Mouse (Mus musculus) G1E-ER4 (cell line): ENCODE data around the gene Gemin5. TPM values are rescaled to one million over a fixed set of nuclear protein-coding genes. Genes with fewer than 3 reads are reported as not detected.

Experiments
- GATA1 ChIP-seq: IDR thresholded peaks from one replicate; pipeline ENCODE4 v1.8.0; 2012; ENCODE audit warnings: low read length, inconsistent platforms
- polyA plus RNA-seq: library from polyadenylated mRNA; stranded (reverse); fragments of >175 nt; gene quantifications from 2 replicates; pipeline ENCODE4 v1.2.3, GENCODE M21; 2012

Gemin5 gene
- polyA plus RNA-seq, 1 experiment: 23.5 TPM

DNA sequence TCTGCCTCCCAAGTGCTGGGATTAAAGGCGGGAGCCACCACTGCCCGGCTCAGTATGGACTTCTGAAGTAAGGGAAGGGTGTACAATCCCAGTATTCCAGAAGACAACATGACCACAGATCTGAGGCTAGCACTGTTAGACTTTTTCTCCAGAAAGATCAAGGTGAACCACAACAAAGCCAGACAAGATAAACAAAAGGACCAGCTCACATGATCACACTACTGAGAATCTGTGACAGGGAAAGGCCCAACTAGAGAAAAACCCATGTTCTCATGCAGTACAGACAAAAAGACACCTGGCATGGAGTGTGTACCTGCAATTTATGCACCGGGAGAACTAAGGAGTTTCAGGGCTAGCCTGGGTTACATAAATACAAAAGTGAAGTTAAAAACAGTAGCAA lies 36.3 kb downstream of the Gemin5 start:
- no peak for TF ChIP-seq GATA1

DNA sequence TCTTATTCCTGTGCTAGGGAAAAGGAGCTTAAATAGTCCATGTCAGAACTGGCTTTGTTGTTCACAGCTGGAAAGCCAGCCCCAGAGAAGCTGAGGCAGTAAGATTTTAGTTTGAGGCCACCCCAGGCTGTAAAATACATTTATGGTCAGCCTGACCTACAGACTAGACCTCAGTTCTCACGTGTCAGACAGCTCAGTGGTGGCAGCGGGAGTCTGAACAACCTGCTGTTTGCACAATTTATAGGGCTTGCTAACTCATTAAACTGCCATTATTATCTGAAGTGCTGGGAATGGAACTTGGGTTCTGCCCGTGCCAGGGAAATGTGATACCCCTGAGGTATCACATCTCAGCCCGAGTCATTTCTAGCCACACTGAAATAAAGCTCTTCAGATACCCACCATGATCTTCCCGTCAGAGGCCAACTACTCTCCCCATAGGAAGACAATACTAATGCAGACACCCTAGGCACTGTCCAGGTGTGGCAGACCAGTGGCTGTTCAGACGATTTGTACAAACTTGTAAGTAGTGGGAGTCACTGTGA lies 39.0 kb downstream of the Gemin5 start:
- TF ChIP-seq GATA1: no peak

DNA sequence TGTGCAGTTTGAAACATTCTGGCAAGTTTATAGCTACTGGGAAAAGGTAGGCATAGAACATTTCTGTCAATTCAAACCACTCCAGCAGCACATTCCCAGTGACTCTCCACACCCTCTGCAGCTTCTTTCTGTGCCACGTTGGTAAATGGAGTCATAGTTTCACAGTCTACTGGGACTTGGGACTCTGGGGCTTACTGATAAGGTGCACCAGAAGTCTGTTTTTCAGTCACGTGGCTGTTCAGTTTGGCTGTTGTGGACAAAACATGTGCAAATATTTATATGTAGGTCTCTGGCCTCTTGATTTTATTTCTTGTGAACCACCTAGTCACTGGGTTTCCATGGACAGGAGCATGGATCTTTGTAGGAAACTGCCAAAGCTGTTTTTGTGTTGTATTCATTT lies 40.8 kb downstream of the Gemin5 start:
- TF ChIP-seq GATA1: no peak

DNA sequence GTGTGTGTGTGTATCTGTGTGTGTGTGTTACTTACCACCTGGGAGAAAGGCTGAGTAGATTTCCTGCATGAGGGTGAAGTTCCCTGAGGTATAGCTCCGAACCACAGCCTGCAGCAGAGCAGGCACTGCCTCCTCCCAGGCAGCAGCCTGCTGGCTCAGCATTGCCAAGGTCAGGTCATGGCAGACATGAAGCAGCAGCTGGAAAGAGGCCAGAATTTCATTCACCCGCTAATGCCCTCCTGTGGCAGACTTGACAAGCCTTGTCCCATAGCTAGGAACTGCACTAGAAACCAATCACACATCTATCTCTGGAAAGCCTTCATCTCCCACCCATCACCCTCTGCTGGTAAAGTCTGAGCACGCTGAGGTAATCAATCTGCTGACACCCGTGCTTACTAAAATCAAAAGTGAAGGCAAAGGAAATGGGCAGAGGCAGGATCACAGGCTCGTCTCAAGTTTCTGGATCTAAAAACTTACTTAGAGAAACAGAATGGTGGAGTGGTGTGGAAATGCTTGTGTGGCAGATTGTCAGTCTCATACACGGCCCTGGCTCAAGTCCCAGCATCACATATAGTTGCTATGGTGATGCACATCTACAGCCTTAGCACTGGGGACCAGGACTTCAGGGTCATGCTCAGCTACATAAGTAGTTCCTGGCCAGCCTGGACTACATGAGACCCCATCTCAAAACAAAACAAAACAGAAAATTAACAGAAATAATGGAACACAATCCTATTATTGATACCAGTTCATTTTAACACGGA lies 41.8 kb downstream of the Gemin5 start:
- TF ChIP-seq GATA1: no peak

DNA sequence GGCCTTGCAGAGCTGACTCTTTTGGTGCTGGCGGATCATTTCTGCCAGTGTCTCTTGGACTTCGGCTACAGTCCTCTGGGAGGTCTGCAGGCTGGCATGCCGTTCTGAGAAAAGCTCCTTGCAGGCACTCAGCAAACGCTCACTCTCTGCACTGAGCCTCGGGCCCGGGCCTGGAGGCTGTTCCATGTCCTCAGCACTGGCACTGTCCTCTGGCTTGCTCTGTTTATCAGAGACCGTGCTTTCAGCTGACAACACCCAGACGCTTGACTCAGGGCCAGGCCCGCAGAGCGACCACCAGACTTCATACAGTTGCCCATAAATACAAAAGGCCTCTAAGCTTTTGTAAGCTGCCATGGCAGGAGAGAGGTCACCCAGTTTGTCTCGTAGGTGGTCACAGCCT lies 43.3 kb downstream of the Gemin5 start:
- TF ChIP-seq GATA1: no peak

GRCm38 (mm10) chr11:58123711-58124110 lies 44.6 kb downstream of the Gemin5 start:
- no peak for TF ChIP-seq GATA1

DNA sequence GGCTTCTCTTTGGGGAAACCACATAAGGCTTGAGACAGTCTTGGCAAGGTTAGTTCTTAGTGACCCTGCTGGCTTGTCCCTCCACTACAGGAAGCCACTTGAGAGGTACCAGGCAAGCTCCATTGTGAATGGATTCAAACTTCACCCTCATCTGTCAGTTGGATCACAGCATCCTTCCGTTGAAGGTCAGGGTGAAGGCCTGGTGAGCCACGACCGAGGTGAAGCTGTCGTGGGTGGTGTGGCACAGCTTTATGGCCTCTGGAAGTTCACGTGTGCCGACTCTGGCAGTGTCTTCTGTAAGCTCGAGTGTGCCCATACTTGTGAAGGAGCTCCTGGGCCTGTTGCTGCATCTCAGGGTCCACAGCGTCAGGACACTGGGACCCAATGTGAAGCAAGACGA lies 47.0 kb downstream of the Gemin5 start:
- no peak for TF ChIP-seq GATA1

DNA sequence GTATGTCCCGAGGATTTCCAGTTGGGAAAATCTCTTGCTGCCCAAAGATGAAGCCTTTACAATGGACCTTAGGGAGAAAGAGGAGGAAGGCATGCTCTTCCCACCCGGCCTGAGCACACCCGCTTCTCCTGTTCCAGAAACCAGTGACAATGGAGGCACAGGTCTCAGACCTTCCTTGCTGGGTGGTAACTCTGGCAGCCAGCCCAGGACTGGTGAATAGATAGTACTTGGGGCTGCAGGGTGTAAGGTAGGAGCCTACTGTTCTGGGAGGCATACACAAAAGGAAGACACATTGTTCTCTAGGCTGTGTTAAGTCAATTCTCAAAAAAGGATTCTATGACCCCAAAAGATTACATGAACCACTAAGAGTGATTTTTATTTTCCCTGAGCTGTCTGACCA lies 47.7 kb downstream of the Gemin5 start:
- TF ChIP-seq GATA1: no peak

DNA sequence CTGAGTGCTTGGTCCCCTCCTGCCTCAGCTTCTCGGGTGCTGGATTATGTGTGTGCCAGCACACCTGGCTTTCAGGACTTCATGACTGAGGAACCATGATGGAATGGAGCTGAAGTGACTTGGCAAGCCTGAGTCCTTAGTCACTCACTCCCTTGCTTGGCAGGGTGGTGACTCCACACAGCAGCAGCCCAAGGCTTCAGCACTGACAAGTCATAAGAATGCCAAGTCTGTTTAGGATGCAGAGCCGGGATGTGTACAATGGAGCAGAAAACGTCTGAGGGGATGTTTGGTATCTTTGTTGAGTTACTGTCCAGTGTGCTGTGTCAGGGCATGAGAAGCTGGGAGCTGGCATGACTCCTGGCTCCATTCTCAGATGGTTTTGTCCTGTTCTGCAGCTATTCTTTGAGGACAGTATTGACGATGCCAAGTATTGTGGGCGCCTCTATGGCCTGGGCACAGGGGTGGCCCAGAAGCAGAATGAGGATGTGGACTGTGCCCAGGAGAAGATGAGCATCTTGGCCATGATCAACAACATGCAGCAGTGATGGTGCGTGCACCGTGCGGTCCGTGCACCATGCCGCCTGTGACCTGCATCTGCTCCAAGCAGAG lies 51.2 kb downstream of the Gemin5 start:
- TF ChIP-seq GATA1: no peak

GRCm38 (mm10) chr11:58116560-58116959 lies 51.8 kb downstream of the Gemin5 start:
- TF ChIP-seq GATA1: no peak

DNA sequence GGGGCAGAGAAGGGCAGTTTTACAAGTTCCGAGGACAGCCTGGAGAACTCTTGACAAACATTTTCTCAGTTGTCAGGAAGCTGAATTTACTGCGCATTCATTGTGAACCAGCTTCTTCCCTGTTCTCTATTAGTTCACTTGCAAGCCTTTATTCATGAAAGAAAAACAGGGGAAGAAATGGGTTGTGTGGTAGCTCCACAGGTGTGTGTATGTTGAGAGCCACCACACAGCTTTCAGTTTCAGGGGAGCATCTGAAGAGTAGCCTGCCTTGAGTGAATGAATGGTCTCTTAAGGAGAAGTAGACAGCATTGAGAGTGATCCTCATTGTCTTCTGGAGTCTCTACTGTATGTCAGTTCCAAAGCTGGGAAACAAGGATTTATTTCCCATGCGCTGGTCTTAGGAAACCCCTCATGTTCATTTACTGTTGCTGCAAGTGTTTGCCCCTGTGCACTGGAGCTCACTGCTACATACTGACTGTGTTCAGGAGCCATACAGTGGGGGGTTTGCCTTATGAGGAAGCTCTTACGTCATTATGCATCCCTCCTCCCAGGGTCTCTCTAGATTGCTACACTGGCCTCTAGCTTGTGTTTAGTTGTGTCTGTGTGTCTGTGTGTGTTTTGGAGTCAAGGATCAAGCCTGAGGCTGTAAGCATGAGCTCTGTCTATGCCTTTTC lies 60.5 kb downstream of the Gemin5 start:
- no peak for TF ChIP-seq GATA1

DNA sequence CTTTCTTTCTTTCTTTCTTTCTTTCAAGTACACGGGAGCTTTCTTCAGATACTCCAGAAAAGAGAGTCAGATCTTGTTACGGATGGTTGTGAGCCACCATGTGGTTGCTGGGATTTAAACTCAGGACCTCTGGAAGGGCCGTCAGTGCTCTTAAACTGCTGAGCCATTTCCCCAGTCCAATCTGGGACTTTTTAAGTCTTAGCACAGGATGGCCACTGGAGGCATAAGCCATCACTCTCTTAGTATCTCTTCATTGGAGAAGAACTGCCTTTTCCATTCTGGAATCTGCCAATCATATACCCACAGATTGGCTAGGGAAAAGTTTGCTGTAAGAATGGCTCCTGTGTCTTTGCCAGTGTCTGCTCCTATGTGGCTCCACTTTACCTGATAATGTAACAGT lies 61.3 kb downstream of the Gemin5 start:
- TF ChIP-seq GATA1: no peak

- no peak for TF ChIP-seq GATA1
Observed at GRCm38 (mm10) chr11:58104351-58104791, 64.0 kb downstream of the Gemin5 start.

DNA sequence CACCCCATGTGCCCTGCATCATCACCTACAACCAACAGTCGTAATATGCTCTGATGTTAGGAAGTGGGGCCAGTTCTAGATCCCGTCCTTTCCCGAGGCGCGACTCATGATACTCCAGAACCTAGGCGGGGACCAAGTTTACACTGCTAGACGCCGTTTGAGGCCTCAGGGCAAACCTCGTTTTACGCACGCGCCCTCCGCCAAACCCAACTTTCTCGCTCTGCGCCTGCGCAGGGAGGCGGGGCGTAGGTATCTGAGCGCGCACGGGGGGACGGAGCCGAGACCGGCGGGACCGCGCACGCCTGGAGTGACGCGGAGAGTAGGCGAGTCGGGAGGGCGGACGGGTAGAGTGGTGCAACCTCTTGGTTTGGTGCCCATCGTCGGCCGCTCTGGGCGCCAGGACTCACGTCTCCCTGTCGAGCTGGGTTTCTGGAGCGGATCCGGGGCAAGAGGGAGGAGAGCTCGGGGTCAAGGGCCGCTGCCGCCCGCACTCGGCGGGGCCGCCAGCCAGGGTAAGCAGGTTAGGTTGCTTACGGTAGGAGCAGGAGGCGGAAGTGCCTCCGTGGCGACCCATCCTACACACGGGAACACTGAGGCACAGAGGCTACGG lies 64.5 kb downstream of the Gemin5 start, which contains the start of gene Cnot8:
Cnot8 (plus strand) TSS at position 457 of the 610 bp plus-strand sequence.
- no peak for TF ChIP-seq GATA1

- TF ChIP-seq GATA1: no peak
Observed at GRCm38 (mm10) chr11:58103344-58103653, 65.0 kb downstream of the Gemin5 start.

DNA sequence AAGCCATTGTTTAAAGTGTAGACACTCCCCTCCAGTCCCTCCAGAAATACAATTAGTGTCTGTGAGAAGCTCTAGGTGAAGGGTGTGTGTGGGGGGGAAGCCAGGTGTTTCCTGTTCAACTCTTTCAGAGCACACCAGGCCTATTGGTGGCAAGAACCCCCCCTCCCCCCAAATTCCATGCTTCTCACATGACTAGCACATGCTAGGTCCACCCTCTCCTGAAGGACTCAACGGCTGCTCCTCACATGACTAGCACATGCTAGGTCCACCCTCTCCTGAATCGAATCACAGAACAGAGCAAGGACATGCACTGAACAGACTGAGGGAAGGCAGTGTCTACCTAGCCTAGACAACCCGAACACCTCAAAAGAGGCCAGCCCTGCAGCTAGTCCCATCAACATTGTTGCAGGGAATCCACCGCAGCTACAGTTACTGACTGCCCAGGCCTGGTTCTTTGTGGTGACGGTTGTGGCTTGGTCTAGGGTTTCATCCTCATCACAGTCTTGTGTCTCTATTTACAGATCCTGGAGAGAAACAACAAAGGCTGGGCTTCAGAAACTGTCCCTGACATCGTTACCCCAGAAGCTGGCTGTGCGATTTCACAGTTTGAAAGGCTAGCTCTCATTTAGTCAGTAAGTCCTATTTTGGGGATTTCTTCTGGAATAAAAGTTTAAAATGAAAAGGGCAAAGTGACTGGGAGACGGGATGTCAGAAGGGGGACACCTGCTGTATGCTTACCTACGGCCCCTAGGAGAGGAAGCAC lies 65.6 kb downstream of the Gemin5 start:
- no peak for TF ChIP-seq GATA1
